Mouse (Mus musculus): ENCODE measurements at regions not wholly inside any gene's neighbourhood (a gene's known extent, or its start where the extent isn't known, plus 50 kb on each side); places are given as distances from the start of the nearest gene placed in this dataset.
A peak's percentile ranks its signal among the peaks of the same experiment; 100 is the strongest.

DNA sequence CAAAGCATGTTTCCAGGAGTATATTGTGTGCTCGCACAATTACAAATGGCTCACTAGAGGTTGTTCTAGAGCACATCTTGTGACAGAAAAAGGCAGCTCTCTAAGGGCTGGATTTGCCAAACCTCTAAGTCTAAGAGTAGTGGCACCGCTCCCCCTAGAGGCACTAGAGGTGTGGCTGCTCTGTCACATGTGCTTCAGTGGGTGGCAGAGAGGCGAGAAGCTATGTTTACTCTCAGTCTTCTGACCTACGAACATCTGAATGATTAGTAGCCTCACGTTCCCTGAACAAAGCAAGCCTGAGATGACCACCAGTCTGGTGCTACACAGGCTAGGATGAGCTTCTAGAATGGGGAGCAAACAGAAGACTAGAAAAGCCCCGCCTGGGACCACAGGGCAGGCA, 212.6 kb upstream of the Clint1 start:
- Histone ChIP-seq H3K36me3 (ENCODE audit: control insufficient read depth, insufficient read depth, low read length) (no peaks in the 10 kb centered on the region), H3K4me1 (replicated peaks; ENCODE audit: control insufficient read depth, insufficient read depth, low read length) (no peaks in the 10 kb centered on the region), H3K4me3 (ENCODE audit: control insufficient read depth, insufficient read depth, low read length) (no peak overlapping the region), H3K27ac (ENCODE audit: control insufficient read depth, insufficient read depth, low read length) (no peak overlapping the region), H3K27me3 (ENCODE audit: control insufficient read depth, insufficient read depth, low read length) (no peaks in the 10 kb centered on the region)
- DNase-seq: no peak
- 87% methylated on average over 6 of the region's 6 CpGs for WGBS
- TF ChIP-seq CTCF (IDR thresholded peaks at IDR 0.05; ENCODE audit: borderline replicate concordance, control insufficient read depth, extremely low read depth, insufficient read depth, low read length, poor library complexity) (no peak), POLR2A (IDR thresholded peaks at IDR 0.05; ENCODE audit: control insufficient read depth, extremely low read depth, insufficient read depth, low read length, poor library complexity) (no peak)

DNA sequence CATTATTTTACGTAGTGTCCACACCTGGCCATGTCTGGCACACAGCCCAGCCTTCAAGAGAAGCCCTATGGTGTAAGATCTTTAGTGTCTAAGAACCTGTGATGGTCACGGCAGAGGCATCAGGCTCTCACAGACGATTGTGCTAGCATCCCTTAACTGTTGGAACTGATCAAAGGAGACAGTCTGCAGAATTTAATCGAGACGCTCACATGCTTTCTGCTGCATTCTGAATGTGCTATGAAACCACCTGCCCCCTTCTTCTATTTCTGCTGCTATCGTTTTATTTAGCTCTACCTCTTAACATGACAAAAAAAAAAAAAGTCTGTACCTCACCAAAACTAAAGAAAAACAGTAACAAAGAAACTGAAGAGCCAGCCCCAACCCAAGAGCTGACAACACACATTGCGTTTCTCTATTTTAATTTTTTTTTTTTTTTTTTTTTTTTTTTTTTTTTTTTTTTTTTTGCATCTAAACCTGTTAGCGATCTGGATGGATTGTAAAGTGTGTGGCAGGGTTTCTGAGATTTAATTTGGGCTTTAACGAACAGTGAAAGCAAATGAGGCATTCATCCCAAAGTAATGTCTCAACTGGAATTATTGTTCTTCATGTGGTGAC, 209.6 kb upstream of the Clint1 start:
- TF ChIP-seq CTCF (IDR thresholded peaks at IDR 0.05; ENCODE audit: borderline replicate concordance, control insufficient read depth, extremely low read depth, insufficient read depth, low read length, poor library complexity) (no peak), POLR2A (IDR thresholded peaks at IDR 0.05; ENCODE audit: control insufficient read depth, extremely low read depth, insufficient read depth, low read length, poor library complexity) (no peak)
- Histone ChIP-seq H3K4me1 (replicated peaks; ENCODE audit: control insufficient read depth, insufficient read depth, low read length) (no peaks in the 10 kb centered on the region), H3K36me3 (ENCODE audit: control insufficient read depth, insufficient read depth, low read length) (no peaks in the 10 kb centered on the region), H3K27me3 (ENCODE audit: control insufficient read depth, insufficient read depth, low read length) (no peaks in the 10 kb centered on the region), H3K4me3 (ENCODE audit: control insufficient read depth, insufficient read depth, low read length) (no peak overlapping the region), H3K27ac (ENCODE audit: control insufficient read depth, insufficient read depth, low read length) (no peak overlapping the region)
- no peak for DNase-seq
- WGBS: 90% methylated on average over 9 of the region's 9 CpGs

GRCm38 (mm10) chr11:45643629-45644325, 208.1 kb upstream of the Clint1 start:
- no peak overlapping the region for H3K4me3 ChIP-seq (ENCODE audit: control insufficient read depth, insufficient read depth, low read length)
- no peak for DNase-seq
- H3K27me3 ChIP-seq (ENCODE audit: control insufficient read depth, insufficient read depth, low read length): no peaks in the 10 kb centered on the region
- no peak overlapping the region for H3K27ac ChIP-seq (ENCODE audit: control insufficient read depth, insufficient read depth, low read length)
- H3K36me3 ChIP-seq (ENCODE audit: control insufficient read depth, insufficient read depth, low read length): no peaks in the 10 kb centered on the region
- 94% methylated on average over 12 of the region's 12 CpGs for WGBS
- TF ChIP-seq CTCF (IDR thresholded peaks at IDR 0.05; ENCODE audit: borderline replicate concordance, control insufficient read depth, extremely low read depth, insufficient read depth, low read length, poor library complexity) (no peak), POLR2A (IDR thresholded peaks at IDR 0.05; ENCODE audit: control insufficient read depth, extremely low read depth, insufficient read depth, low read length, poor library complexity) (no peak)
- H3K4me1 ChIP-seq (replicated peaks; ENCODE audit: control insufficient read depth, insufficient read depth, low read length): no peaks in the 10 kb centered on the region

- TF ChIP-seq CTCF (IDR thresholded peaks at IDR 0.05; ENCODE audit: borderline replicate concordance, control insufficient read depth, extremely low read depth, insufficient read depth, low read length, poor library complexity) (no peak), POLR2A (IDR thresholded peaks at IDR 0.05; ENCODE audit: control insufficient read depth, extremely low read depth, insufficient read depth, low read length, poor library complexity) (no peak)
- Histone ChIP-seq H3K27me3 (ENCODE audit: control insufficient read depth, insufficient read depth, low read length) (no peaks in the 10 kb centered on the region), H3K4me3 (ENCODE audit: control insufficient read depth, insufficient read depth, low read length) (no peak overlapping the region), H3K27ac (ENCODE audit: control insufficient read depth, insufficient read depth, low read length) (no peak overlapping the region), H3K4me1 (replicated peaks; ENCODE audit: control insufficient read depth, insufficient read depth, low read length) (no peaks in the 10 kb centered on the region), H3K36me3 (ENCODE audit: control insufficient read depth, insufficient read depth, low read length) (no peaks in the 10 kb centered on the region)
- no peak for DNase-seq
- WGBS: 76% methylated on average over 3 of the region's 3 CpGs
Measured at GRCm38 (mm10) chr11:45645815-45646214, 206.0 kb upstream of the Clint1 start.

DNA sequence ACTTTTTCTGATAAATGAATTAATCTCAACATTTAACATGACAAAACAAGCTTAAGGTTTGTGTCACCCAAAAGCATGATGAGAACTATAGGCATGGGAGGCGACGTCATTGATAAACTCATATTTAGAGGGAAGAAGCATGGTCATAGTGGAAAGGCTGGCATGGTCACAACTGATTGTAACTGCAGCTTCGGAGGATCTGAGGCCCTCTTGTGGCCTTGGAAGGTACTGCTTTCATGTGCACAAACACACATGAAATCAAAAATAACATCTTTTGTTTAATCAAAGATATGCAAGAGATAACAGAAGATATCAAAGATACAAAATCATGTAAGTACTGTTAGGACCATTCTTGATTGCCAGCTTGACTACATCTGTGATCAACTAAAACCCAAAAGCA, 204.0 kb upstream of the Clint1 start:
- H3K27ac ChIP-seq (ENCODE audit: control insufficient read depth, insufficient read depth, low read length): no peak overlapping the region
- 83% methylated on average over 3 of the region's 3 CpGs for WGBS
- H3K27me3 ChIP-seq (ENCODE audit: control insufficient read depth, insufficient read depth, low read length): no peaks in the 10 kb centered on the region
- TF ChIP-seq CTCF (IDR thresholded peaks at IDR 0.05; ENCODE audit: borderline replicate concordance, control insufficient read depth, extremely low read depth, insufficient read depth, low read length, poor library complexity) (no peak), POLR2A (IDR thresholded peaks at IDR 0.05; ENCODE audit: control insufficient read depth, extremely low read depth, insufficient read depth, low read length, poor library complexity) (no peak)
- no peak overlapping the region for H3K4me3 ChIP-seq (ENCODE audit: control insufficient read depth, insufficient read depth, low read length)
- DNase-seq: peak; percentile 2
- no peaks in the 10 kb centered on the region for H3K4me1 ChIP-seq (replicated peaks; ENCODE audit: control insufficient read depth, insufficient read depth, low read length)
- H3K36me3 ChIP-seq (ENCODE audit: control insufficient read depth, insufficient read depth, low read length): no peaks in the 10 kb centered on the region

- DNase-seq: no peak
- no peaks in the 10 kb centered on the region for H3K4me1 ChIP-seq (replicated peaks; ENCODE audit: control insufficient read depth, insufficient read depth, low read length)
- no peak overlapping the region for H3K4me3 ChIP-seq (ENCODE audit: control insufficient read depth, insufficient read depth, low read length)
- no peaks in the 10 kb centered on the region for H3K27me3 ChIP-seq (ENCODE audit: control insufficient read depth, insufficient read depth, low read length)
- H3K36me3 ChIP-seq (ENCODE audit: control insufficient read depth, insufficient read depth, low read length): no peaks in the 10 kb centered on the region
- no peak for TF ChIP-seq POLR2A (IDR thresholded peaks at IDR 0.05; ENCODE audit: control insufficient read depth, extremely low read depth, insufficient read depth, low read length, poor library complexity)
- WGBS: 80% methylated on average over 4 of the region's 4 CpGs
- H3K27ac ChIP-seq (ENCODE audit: control insufficient read depth, insufficient read depth, low read length): no peak overlapping the region
Measured at GRCm38 (mm10) chr11:45656260-45656659, 195.6 kb upstream of the Clint1 start.

All from thymus, adult 2 months (tissue).